Mouse (Mus musculus) thymus, adult 2 months (tissue): ENCODE data around the gene Gtf3c5.

ENCODE experiments used
- CTCF ChIP-seq: fragments of 200-500 bp; IDR thresholded peaks from 2 replicates; pipeline ENCODE4 v1.5.1; 2012; ENCODE audit warnings: mild to moderate bottlenecking, control low read depth, low read length, moderate library complexity, borderline replicate concordance; ENCODE audit not compliant: control insufficient read depth, poor library complexity, insufficient read depth; ENCODE audit errors: extremely low read depth
- POLR2A ChIP-seq: fragments of 200-500 bp; IDR thresholded peaks from 2 replicates; pipeline ENCODE4 v1.6.1; 2012; ENCODE audit warnings: mild to moderate bottlenecking, low read length, control low read depth, moderate library complexity; ENCODE audit not compliant: control insufficient read depth, poor library complexity, insufficient read depth; ENCODE audit errors: extremely low read depth

GRCm38 (mm10) chr2:28539206-28539605, 44.3 kb downstream of the Gtf3c5 start:
- TF ChIP-seq POLR2A (no peak), CTCF (no peak)
